Mouse (Mus musculus): Measurements from ENCODE around the gene Car6. TPM values are rescaled to one million over a fixed set of nuclear protein-coding genes. Genes with fewer than 3 reads are reported as not detected.
A peak's percentile ranks its signal among the peaks of the same experiment; 100 is the strongest.

Car6 gene
- polyA plus RNA-seq, 1 experiment from 2014 or later, result not detected

GRCm38 (mm10) chr4:150220584-150220983 lies 19.5 kb upstream of the Car6 start:
- peak; percentile 77 for ATAC-seq (ENCODE audit: low read depth)
- 17% methylated on average over 11 of the region's 11 CpGs for WGBS
- H3K9me3 ChIP-seq (ENCODE audit: control insufficient read depth, low read length), result no peaks in the 10 kb centered on the region

GRCm38 (mm10) chr4:150219501-150220292 lies 18.6 kb upstream of the Car6 start:
- H3K9ac ChIP-seq (ENCODE audit: low read length), result no peak overlapping the region
- WGBS, result 72% methylated on average over 9 of the region's 9 CpGs
- no peak overlapping the region for H3K27ac ChIP-seq (ENCODE audit: low read length)
- H3K4me2 ChIP-seq (ENCODE audit: low read depth, low read length), result no peak overlapping the region
- H3K4me3 ChIP-seq (ENCODE audit: low read length), result no peak overlapping the region
- H3K9me3 ChIP-seq (ENCODE audit: control insufficient read depth, low read length), result no peaks in the 10 kb centered on the region
- H3K4me1 ChIP-seq (replicated peaks; ENCODE audit: control insufficient read depth, insufficient read depth, low read length), result peaks cover 5% of the 10 kb centered on the region; the same call in 1 of the 2 replicates
- no peak for ATAC-seq (ENCODE audit: low read depth)
- H3K36me3 ChIP-seq (ENCODE audit: control insufficient read depth, insufficient read depth, low read length), result no peaks in the 10 kb centered on the region
- H3K27me3 ChIP-seq (ENCODE audit: control insufficient read depth, insufficient read depth, low read depth, low read length), result no peaks in the 10 kb centered on the region

More at GRCm38 (mm10) chr4:150220584-150220983, 19.5 kb upstream of the Car6 start:
- Histone ChIP-seq H3K27ac (ENCODE audit: low read length) (no peak overlapping the region), H3K4me2 (ENCODE audit: low read depth, low read length) (peak overlapping the region; percentile 49), H3K4me3 (ENCODE audit: low read length) (peak overlapping the region; percentile 34), H3K4me1 (replicated peaks; ENCODE audit: control insufficient read depth, insufficient read depth, low read length) (peaks cover 5% of the 10 kb centered on the region; the same call in 1 of the 2 replicates), H3K36me3 (ENCODE audit: control insufficient read depth, insufficient read depth, low read length) (no peaks in the 10 kb centered on the region), H3K9ac (ENCODE audit: low read length) (0 out of 2 replicates have a peak overlapping the region, but pooled peaks have one; percentile 26), H3K27me3 (ENCODE audit: control insufficient read depth, insufficient read depth, low read depth, low read length) (no peaks in the 10 kb centered on the region)

GRCm38 (mm10) chr4:150217935-150218334 lies 16.8 kb upstream of the Car6 start:
- Histone ChIP-seq H3K4me2 (ENCODE audit: low read depth, low read length) (no peak overlapping the region), H3K36me3 (ENCODE audit: control insufficient read depth, insufficient read depth, low read length) (no peaks in the 10 kb centered on the region), H3K9me3 (ENCODE audit: control insufficient read depth, low read length) (no peaks in the 10 kb centered on the region), H3K4me1 (replicated peaks; ENCODE audit: control insufficient read depth, insufficient read depth, low read length) (peaks cover 8% of the 10 kb centered on the region; the same call in 1 of the 2 replicates), H3K9ac (ENCODE audit: low read length) (no peak overlapping the region), H3K4me3 (ENCODE audit: low read length) (no peak overlapping the region), H3K27me3 (ENCODE audit: control insufficient read depth, insufficient read depth, low read depth, low read length) (no peaks in the 10 kb centered on the region), H3K27ac (ENCODE audit: low read length) (no peak overlapping the region)
- no peak for ATAC-seq (ENCODE audit: low read depth)
- 90% methylated on average over 1 of the region's 1 CpGs for WGBS

- no peak overlapping the region for H3K27ac ChIP-seq (ENCODE audit: low read length)
- peaks cover 8% of the 10 kb centered on the region; the same call in 1 of the 2 replicates for H3K4me1 ChIP-seq (replicated peaks; ENCODE audit: control insufficient read depth, insufficient read depth, low read length)
- no peak overlapping the region for H3K4me3 ChIP-seq (ENCODE audit: low read length)
- H3K4me2 ChIP-seq (ENCODE audit: low read depth, low read length), result no peak overlapping the region
- ATAC-seq (ENCODE audit: low read depth), result no peak
- 50% methylated on average over 5 of the region's 5 CpGs for WGBS
- no peaks in the 10 kb centered on the region for H3K36me3 ChIP-seq (ENCODE audit: control insufficient read depth, insufficient read depth, low read length)
- H3K9ac ChIP-seq (ENCODE audit: low read length), result no peak overlapping the region
- no peaks in the 10 kb centered on the region for H3K9me3 ChIP-seq (ENCODE audit: control insufficient read depth, low read length)
- H3K27me3 ChIP-seq (ENCODE audit: control insufficient read depth, insufficient read depth, low read depth, low read length), result no peaks in the 10 kb centered on the region
Measured at GRCm38 (mm10) chr4:150217042-150217554, 16.0 kb upstream of the Car6 start.

- H3K4me3 ChIP-seq (ENCODE audit: low read length), result no peak overlapping the region
- no peaks in the 10 kb centered on the region for H3K9me3 ChIP-seq (ENCODE audit: control insufficient read depth, low read length)
- H3K27me3 ChIP-seq (ENCODE audit: control insufficient read depth, insufficient read depth, low read depth, low read length), result no peaks in the 10 kb centered on the region
- no peak overlapping the region for H3K4me2 ChIP-seq (ENCODE audit: low read depth, low read length)
- WGBS, result 65% methylated on average over 6 of the region's 6 CpGs
- H3K4me1 ChIP-seq (replicated peaks; ENCODE audit: control insufficient read depth, insufficient read depth, low read length), result peaks cover 8% of the 10 kb centered on the region; the same call in 1 of the 2 replicates
- H3K36me3 ChIP-seq (ENCODE audit: control insufficient read depth, insufficient read depth, low read length), result no peaks in the 10 kb centered on the region
- no peak overlapping the region for H3K9ac ChIP-seq (ENCODE audit: low read length)
- no peak overlapping the region for H3K27ac ChIP-seq (ENCODE audit: low read length)
- no peak for ATAC-seq (ENCODE audit: low read depth)
Measured at GRCm38 (mm10) chr4:150216423-150216822, 15.3 kb upstream of the Car6 start.

- no peak for ATAC-seq (ENCODE audit: low read depth)
- H3K4me3 ChIP-seq (ENCODE audit: low read length), result no peak overlapping the region
- no peak overlapping the region for H3K4me2 ChIP-seq (ENCODE audit: low read depth, low read length)
- H3K27me3 ChIP-seq (ENCODE audit: control insufficient read depth, insufficient read depth, low read depth, low read length), result no peaks in the 10 kb centered on the region
- no peaks in the 10 kb centered on the region for H3K36me3 ChIP-seq (ENCODE audit: control insufficient read depth, insufficient read depth, low read length)
- H3K9me3 ChIP-seq (ENCODE audit: control insufficient read depth, low read length), result no peaks in the 10 kb centered on the region
- WGBS, result 25% methylated on average over 5 of the region's 5 CpGs
- no peak overlapping the region for H3K9ac ChIP-seq (ENCODE audit: low read length)
- H3K27ac ChIP-seq (ENCODE audit: low read length), result no peak overlapping the region
- H3K4me1 ChIP-seq (replicated peaks; ENCODE audit: control insufficient read depth, insufficient read depth, low read length), result peaks cover 3% of the 10 kb centered on the region; the same call in 1 of the 2 replicates
Measured at GRCm38 (mm10) chr4:150213910-150214309, 12.8 kb upstream of the Car6 start.

- H3K4me2 ChIP-seq (ENCODE audit: low read depth, low read length), result peak overlapping the region; percentile 47
- no peaks in the 10 kb centered on the region for H3K36me3 ChIP-seq (ENCODE audit: control insufficient read depth, insufficient read depth, low read length)
- H3K27me3 ChIP-seq (ENCODE audit: control insufficient read depth, insufficient read depth, low read depth, low read length), result no peaks in the 10 kb centered on the region
- peak overlapping the region; percentile 29 for H3K4me3 ChIP-seq (ENCODE audit: low read length)
- peaks cover 3% of the 10 kb centered on the region; the same call in 1 of the 2 replicates for H3K4me1 ChIP-seq (replicated peaks; ENCODE audit: control insufficient read depth, insufficient read depth, low read length)
- WGBS, result 2% methylated on average over 15 of the region's 15 CpGs
- peak overlapping the region; percentile 16; the same call in 1 of the 2 replicates for H3K9ac ChIP-seq (ENCODE audit: low read length)
- H3K9me3 ChIP-seq (ENCODE audit: control insufficient read depth, low read length), result no peaks in the 10 kb centered on the region
- H3K27ac ChIP-seq (ENCODE audit: low read length), result no peak overlapping the region
- peak; percentile 93 for ATAC-seq (ENCODE audit: low read depth)
Measured at GRCm38 (mm10) chr4:150212553-150212971, 11.4 kb upstream of the Car6 start.

- Histone ChIP-seq H3K27me3 (ENCODE audit: control insufficient read depth, insufficient read depth, low read depth, low read length) (no peaks in the 10 kb centered on the region), H3K9me3 (ENCODE audit: control insufficient read depth, low read length) (no peaks in the 10 kb centered on the region), H3K4me1 (replicated peaks; ENCODE audit: control insufficient read depth, insufficient read depth, low read length) (peaks cover 3% of the 10 kb centered on the region; the same call in 1 of the 2 replicates), H3K4me3 (ENCODE audit: low read length) (peak overlapping the region; percentile 29), H3K27ac (ENCODE audit: low read length) (no peak overlapping the region), H3K36me3 (ENCODE audit: control insufficient read depth, insufficient read depth, low read length) (no peaks in the 10 kb centered on the region), H3K4me2 (ENCODE audit: low read depth, low read length) (peak overlapping the region; percentile 47), H3K9ac (ENCODE audit: low read length) (no peak overlapping the region)
- WGBS, result 44% methylated on average over 10 of the region's 10 CpGs
- ATAC-seq (ENCODE audit: low read depth), result no peak
Measured at GRCm38 (mm10) chr4:150211930-150212552, 10.9 kb upstream of the Car6 start.

- no peaks in the 10 kb centered on the region for H3K27me3 ChIP-seq (ENCODE audit: control insufficient read depth, insufficient read depth, low read depth, low read length)
- no peak overlapping the region for H3K9ac ChIP-seq (ENCODE audit: low read length)
- no peak for ATAC-seq (ENCODE audit: low read depth)
- peaks cover 3% of the 10 kb centered on the region; the same call in 1 of the 2 replicates for H3K4me1 ChIP-seq (replicated peaks; ENCODE audit: control insufficient read depth, insufficient read depth, low read length)
- 83% methylated on average over 8 of the region's 8 CpGs for WGBS
- H3K9me3 ChIP-seq (ENCODE audit: control insufficient read depth, low read length), result no peaks in the 10 kb centered on the region
- H3K4me3 ChIP-seq (ENCODE audit: low read length), result no peak overlapping the region
- no peak overlapping the region for H3K4me2 ChIP-seq (ENCODE audit: low read depth, low read length)
- H3K27ac ChIP-seq (ENCODE audit: low read length), result no peak overlapping the region
- no peaks in the 10 kb centered on the region for H3K36me3 ChIP-seq (ENCODE audit: control insufficient read depth, insufficient read depth, low read length)
Measured at GRCm38 (mm10) chr4:150210306-150210705, 9.2 kb upstream of the Car6 start.

Data from lung, embryonic 16.5 days (tissue).